Comparison of ENCODE assay signal across 27 mouse cellular contexts in genomic region chr2:35133891-35134290, GRCm38 (mm10). TPM values are rescaled to one million over a fixed set of nuclear protein-coding genes. Genes with fewer than 3 reads are reported as not detected.
"Had no signal": no experiment of that assay in that cellular context is flagged by ENCODE, and none has a peak within 500 bp of the region (broad histone marks: within the 10 kb centered on the region; RNA-seq: fewer than 3 reads in every experiment).

No protein-coding gene starts in this region.

- H3K27ac ChIP-seq: heart, embryonic 10.5 days; hindbrain, embryonic 13.5 days; hindbrain, embryonic 15.5 days; hindbrain, postnatal 0 days; kidney, embryonic 15.5 days; kidney, postnatal 0 days; limb, embryonic 13.5 days; limb, embryonic 15.5 days had no signal

- H3K4me3 ChIP-seq: heart, embryonic 10.5 days; heart, embryonic 12.5 days; hindbrain, embryonic 13.5 days; hindbrain, embryonic 15.5 days; limb, embryonic 13.5 days; limb, embryonic 15.5 days had no signal

- H3K4me2 ChIP-seq: hindbrain, embryonic 13.5 days; hindbrain, embryonic 15.5 days; limb, embryonic 15.5 days had no signal

- H3K9ac ChIP-seq: heart, embryonic 12.5 days; hindbrain, embryonic 13.5 days; hindbrain, embryonic 15.5 days; kidney, embryonic 15.5 days; limb, embryonic 13.5 days; limb, embryonic 15.5 days had no signal

- ATAC-seq: hindbrain, postnatal 0 days; intestine, embryonic 16.5 days had no signal

- H3K27me3 ChIP-seq: heart, embryonic 12.5 days; hindbrain, embryonic 13.5 days; hindbrain, embryonic 15.5 days; kidney, embryonic 15.5 days; limb, embryonic 13.5 days; limb, embryonic 15.5 days had no signal

- H3K9me3 ChIP-seq: heart, embryonic 10.5 days; heart, embryonic 12.5 days; hindbrain, embryonic 13.5 days; hindbrain, embryonic 15.5 days; kidney, embryonic 15.5 days; limb, embryonic 13.5 days; limb, embryonic 15.5 days had no signal

- DNase-seq: gastrocnemius, postnatal 14 days; gastrocnemius, postnatal 36 days; heart, adult 18-20 months; heart, postnatal 14 days; heart, postnatal 36 days; kidney, adult 11 months; kidney, adult 2 months; kidney, adult 9 months; kidney, postnatal 14 days; kidney, postnatal 36 days; layer of hippocampus, adult 9-11 months; layer of hippocampus, postnatal 36 days; left cerebral cortex, postnatal 4 days had no signal

RNA-seq across cellular contexts. Expression of gene AI182371, which starts 32.5 kb away (rescaled TPM):
- total RNA-seq: gastrocnemius, adult 18-20 months; heart, adult 18-20 months; hindbrain, postnatal 0 days; left cerebral cortex, postnatal 10 days had no signal
- polyA plus RNA-seq: hindbrain, embryonic 11.5 days; hindbrain, embryonic 13.5 days; limb, embryonic 11.5 days had no signal
